Mouse (Mus musculus) cortical plate, adult 2 months (tissue): Measurements from ENCODE around the gene Suds3. TPM values are rescaled to one million over a fixed set of nuclear protein-coding genes. Genes with fewer than 3 reads are reported as not detected.
A peak's percentile ranks its signal among the peaks of the same experiment; 100 is the strongest.

ENCODE experiments used
- H3K27ac ChIP-seq: fragments of 200-500 bp; 2 replicates; pipeline ENCODE4 v1.5.1; 2012; ENCODE audit warnings: low read length, control low read depth, inconsistent platforms; ENCODE audit not compliant: insufficient read depth
- H3K4me1 ChIP-seq: fragments of 200-500 bp; 2 replicates; pipeline ENCODE4 v1.6.1; 2011; ENCODE audit warnings: low read length; ENCODE audit not compliant: control insufficient read depth, insufficient read depth
- H3K4me3 ChIP-seq: fragments of 200-500 bp; 2 replicates; pipeline ENCODE4 v1.5.1; 2011; ENCODE audit warnings: mild to moderate bottlenecking, low read length, control low read depth; ENCODE audit not compliant: insufficient read depth
- CTCF ChIP-seq: fragments of 200-500 bp; IDR thresholded peaks from 2 replicates; pipeline ENCODE4 v1.5.1; 2011; ENCODE audit warnings: mild to moderate bottlenecking, control low read depth, low read length; ENCODE audit not compliant: insufficient read depth; ENCODE audit errors: extremely low read depth
- POLR2A ChIP-seq: fragments of 200-500 bp; IDR thresholded peaks from 2 replicates; pipeline ENCODE4 v1.6.1; 2011; ENCODE audit warnings: mild to moderate bottlenecking, low read length, control low read depth; ENCODE audit not compliant: insufficient read depth; ENCODE audit errors: extremely low read depth
- polyA plus RNA-seq: library from polyadenylated mRNA; depleted of rRNA; stranded (reverse); fragments of >200 nt; gene quantifications from 2 replicates; pipeline ENCODE4 v1.2.3, GENCODE M21; 2012

Suds3 gene
- polyA plus RNA-seq, 1 experiment = 110 TPM

- no peak for TF ChIP-seq CTCF
- TF ChIP-seq POLR2A = no peak
- Histone ChIP-seq H3K4me3 (no peak overlapping the region), H3K27ac (no peak overlapping the region), H3K4me1 (no peaks in the 10 kb centered on the region; the same call in 1 of the 2 replicates)
Observed at GRCm38 (mm10) chr5:117123840-117124239, 7.9 kb upstream of the Suds3 start.

- TF ChIP-seq POLR2A (no peak), CTCF (no peak)
- Histone ChIP-seq H3K4me3 (no peak overlapping the region), H3K4me1 (no peaks in the 10 kb centered on the region; the same call in 1 of the 2 replicates), H3K27ac (no peak overlapping the region)
Observed at GRCm38 (mm10) chr5:117123102-117123501, 7.2 kb upstream of the Suds3 start.

- TF ChIP-seq CTCF = no peak
- TF ChIP-seq POLR2A = no peak
- Histone ChIP-seq H3K4me3 (no peak overlapping the region), H3K27ac (no peak overlapping the region), H3K4me1 (no peaks in the 10 kb centered on the region; the same call in 1 of the 2 replicates)
Observed at GRCm38 (mm10) chr5:117121657-117122056, 5.7 kb upstream of the Suds3 start.

- Histone ChIP-seq H3K27ac (no peak overlapping the region), H3K4me1 (no peaks in the 10 kb centered on the region; the same call in 1 of the 2 replicates), H3K4me3 (peak overlapping the region; percentile 62)
- TF ChIP-seq CTCF = no peak
- no peak for TF ChIP-seq POLR2A
Observed at GRCm38 (mm10) chr5:117120489-117121466, 4.9 kb upstream of the Suds3 start.

- Histone ChIP-seq H3K4me1 (no peaks in the 10 kb centered on the region; the same call in 1 of the 2 replicates), H3K4me3 (peak within 1 kb of the TSS; percentile 62), H3K27ac (no peak within 1 kb of the TSS)
- TF ChIP-seq POLR2A (peak; percentile 63; the same call in 1 of the 2 replicates), CTCF (no peak)
Observed at GRCm38 (mm10) chr5:117119777-117120488, 4.0 kb upstream of the Suds3 start, which contains the start of gene Taok3. Taok3 (plus strand) TSS chr5:117120129.

- H3K4me1 ChIP-seq = no peaks in the 10 kb centered on the region; the same call in 1 of the 2 replicates
- H3K27ac ChIP-seq = no peak overlapping the region
- no peak for TF ChIP-seq POLR2A
- no peak for TF ChIP-seq CTCF
- H3K4me3 ChIP-seq = no peak overlapping the region
Observed at GRCm38 (mm10) chr5:117118850-117119249, 2.9 kb upstream of the Suds3 start.

- H3K4me3 ChIP-seq = no peak overlapping the region
- no peaks in the 10 kb centered on the region; the same call in 1 of the 2 replicates for H3K4me1 ChIP-seq
- no peak overlapping the region for H3K27ac ChIP-seq
- no peak for TF ChIP-seq POLR2A
- no peak for TF ChIP-seq CTCF
Observed at GRCm38 (mm10) chr5:117118220-117118619, 2.3 kb upstream of the Suds3 start.

- H3K27ac ChIP-seq = no peak overlapping the region
- H3K4me3 ChIP-seq = no peak overlapping the region
- TF ChIP-seq CTCF (no peak), POLR2A (no peak)
- no peaks in the 10 kb centered on the region; the same call in 1 of the 2 replicates for H3K4me1 ChIP-seq
Observed at GRCm38 (mm10) chr5:117117716-117118115, 1.8 kb upstream of the Suds3 start.

GRCm38 (mm10) chr5:117117241-117117640 lies 1.3 kb upstream of the Suds3 start:
- TF ChIP-seq POLR2A = no peak
- TF ChIP-seq CTCF = no peak
- Histone ChIP-seq H3K27ac (no peak overlapping the region), H3K4me3 (no peak overlapping the region), H3K4me1 (no peaks in the 10 kb centered on the region; the same call in 1 of the 2 replicates)
